Comparison of ENCODE assay signal across 10 mouse cellular contexts in genomic region chr8:4516162-4516561, GRCm38 (mm10). TPM values are rescaled to one million over a fixed set of nuclear protein-coding genes. Genes with fewer than 3 reads are reported as not detected.
DNase-seq lines count a peak whose midpoint lies in the region; ATAC-seq and TF ChIP-seq lines count a peak whose summit lies in the region.
"Had no signal": no experiment of that assay in that cellular context is flagged by ENCODE, and none has a peak within 500 bp of the region (broad histone marks: within the 10 kb centered on the region; RNA-seq: fewer than 3 reads in every experiment).

No protein-coding gene starts in this region.

- no peak overlapping the region for H3K27ac ChIP-seq in MEL (ENCODE audit: control insufficient read depth, low read depth, low read length)
- H3K27ac ChIP-seq in limb, embryonic 11.5 days (replicated peaks; ENCODE audit: low read depth, low read length) = no peak overlapping the region
- H3K27ac ChIP-seq: embryonic facial prominence, embryonic 15.5 days; macrophage had no signal

- no peaks in the 10 kb centered on the region for H3K79me2 ChIP-seq in MEL (ENCODE audit: control insufficient read depth, insufficient read depth, low read length, poor library complexity)

- intact Hi-C loops in left cerebral cortex, postnatal 36 days (cut with DNase I) = no loop called here
- intact Hi-C loops in gastrocnemius, postnatal 36 days (cut with DNase I) = loop anchor here (5.0 kb wide), 2 partner anchors 324 to 374 kb away; no protein-coding TSS in a partner anchor

- H3K4me1 ChIP-seq in MEL (ENCODE audit: control insufficient read depth in 1 of 2, insufficient read depth in 2 of 2, low read length in 2 of 2) = peaks cover 0 to 8% of the 10 kb centered on the region in 2 experiments; a peak in 3 of 4 replicates
- no peaks in the 10 kb centered on the region for H3K4me1 ChIP-seq in limb, embryonic 11.5 days (ENCODE audit: control insufficient read depth, insufficient read depth, low read length)

- no peak overlapping the region for H3K4me2 ChIP-seq in limb, embryonic 11.5 days (ENCODE audit: low read depth, severe bottlenecking)
- H3K4me2 ChIP-seq: embryonic facial prominence, embryonic 15.5 days had no signal

- peak; percentile 23 to 32 for DNase-seq in left cerebral cortex, adult 18-20 months (ENCODE audit: low spot score in 2 of 2)
- no peak for DNase-seq in left cerebral cortex, postnatal 36 days (ENCODE audit: low spot score in 2 of 2)
- DNase-seq in MEL (ENCODE audit: low read depth, low spot score) = peak; percentile 33
- DNase-seq in cerebellum, adult 11-12 months = peak; percentile 34
- DNase-seq in heart, postnatal 4 days = peak; percentile 63
- peak; percentile 43 for DNase-seq in limb, embryonic 11.5 days (ENCODE audit: low spot score)
- peak; percentile 71 for DNase-seq in retina, adult 2 months (ENCODE audit: low read depth, low spot score)
- no peak for DNase-seq in gastrocnemius, postnatal 36 days

- no peak for TF ChIP-seq POLR2A in MEL (IDR thresholded peaks at IDR 0.05; ENCODE audit: control insufficient read depth in 1 of 2, insufficient read depth in 1 of 2, low read depth in 1 of 2, low read length in 2 of 2, poor library complexity in 1 of 2)

- ATAC-seq in limb, embryonic 11.5 days (ENCODE audit: insufficient number of reproducible peaks, low FRiP score, low TSS enrichment, low read depth) = no peak

- no peak for TF ChIP-seq EP300 in MEL (IDR thresholded peaks at IDR 0.05; ENCODE audit: low read depth in 1 of 2, low read length in 2 of 2)

- 70% methylated on average over 2 of the region's 2 CpGs for whole genome bisulfite sequencing in limb, embryonic 11.5 days

- no peaks in the 10 kb centered on the region for H3K9me3 ChIP-seq in MEL (replicated peaks; ENCODE audit: insufficient read depth, low read length)
- no peaks in the 10 kb centered on the region for H3K9me3 ChIP-seq in limb, embryonic 11.5 days (ENCODE audit: control insufficient read depth, low read length)
- H3K9me3 ChIP-seq: embryonic facial prominence, embryonic 15.5 days had no signal

- peaks cover 0 to 1% of the 10 kb centered on the region in 2 experiments; a peak in 1 of 4 replicates for H3K36me3 ChIP-seq in MEL (ENCODE audit: control insufficient read depth in 1 of 2, insufficient read depth in 2 of 2, low read length in 2 of 2)
- no peaks in the 10 kb centered on the region for H3K36me3 ChIP-seq in limb, embryonic 11.5 days (ENCODE audit: control insufficient read depth, insufficient read depth, low read length)

- peak in 2 of 3 experiments; percentile 39 to 53; a peak in 4 of 6 replicates for TF ChIP-seq CTCF in MEL (IDR thresholded peaks at IDR 0.05 in 2 of 3, conservative IDR thresholded peaks at IDR 0.05 in 1 of 3; ENCODE audit: control insufficient read depth in 1 of 3, insufficient read depth in 1 of 3, low read depth in 2 of 3, low read length in 3 of 3, poor library complexity in 1 of 3, severe bottlenecking in 1 of 3)

- H3K27me3 ChIP-seq in MEL (ENCODE audit: control insufficient read depth in 1 of 2, insufficient read depth in 2 of 2, low read length in 2 of 2) = no peaks in the 10 kb centered on the region
- H3K27me3 ChIP-seq in limb, embryonic 11.5 days (ENCODE audit: control insufficient read depth, insufficient read depth, low read length) = no peaks in the 10 kb centered on the region
- H3K27me3 ChIP-seq: embryonic facial prominence, embryonic 15.5 days had no signal

- H3K4me3 ChIP-seq in MEL (ENCODE audit: control insufficient read depth in 1 of 2, insufficient read depth in 1 of 2, low read depth in 2 of 2, low read length in 2 of 2) = no peak overlapping the region
- no peak overlapping the region for H3K4me3 ChIP-seq in limb, embryonic 11.5 days (ENCODE audit: low read depth, low read length)
- H3K4me3 ChIP-seq: embryonic facial prominence, embryonic 15.5 days had no signal

- peak; percentile 59 for TF ChIP-seq RAD21 in MEL (IDR thresholded peaks at IDR 0.05; ENCODE audit: low read depth, low read length)

- H3K9ac ChIP-seq in MEL (ENCODE audit: control insufficient read depth, low read depth, low read length, poor library complexity, severe bottlenecking) = no peak overlapping the region
- no peak overlapping the region for H3K9ac ChIP-seq in limb, embryonic 11.5 days (ENCODE audit: low read length)
- H3K9ac ChIP-seq: embryonic facial prominence, embryonic 15.5 days had no signal

TF ChIP-seq in MEL, 35 proteins besides CTCF, POLR2A, EP300 and RAD21:
- TF ChIP-seq CHD1 (IDR thresholded peaks at IDR 0.05; ENCODE audit: low read depth, low read length) = no peak
- peak; percentile 50 for TF ChIP-seq SMC3 (IDR thresholded peaks at IDR 0.05; ENCODE audit: low read depth, low read length)
- TF ChIP-seq ZC3H11A (IDR thresholded peaks at IDR 0.05; ENCODE audit: low read depth, low read length) = peak; percentile 26; the same call in 1 of the 2 replicates

RNA-seq across cellular contexts. Expression of gene Cers4, which starts 23.3 kb away (rescaled TPM):
- 10 to 100 TPM; 43.6 to 48.1 TPM for total RNA-seq in left cerebral cortex, adult 18-20 months (2021)
- total RNA-seq in left cerebral cortex, postnatal 36 days (2021) = 10 to 100 TPM; 40.8 to 51.6 TPM
- total RNA-seq in MEL (2012; rRNA removed) = 7.8 and 10.1 TPM in 2 replicates
- 1 to 10 TPM in 1 of 2 experiments, not detected in 1; 7.2 TPM for polyA plus RNA-seq in MEL (2012; ENCODE audit: insufficient read depth in 1 of 2, insufficient read length in 2 of 2, low read depth in 1 of 2, low replicate concordance in 2 of 2, missing spikeins in 1 of 2)
- 10 to 100 TPM; 59.9 to 65.8 TPM for total RNA-seq in heart, postnatal 4 days (2021)
- 10.0 and 11.0 TPM in 2 replicates for polyA plus RNA-seq in limb, embryonic 11.5 days (2014; fragmentation: Nextera tagmentation; extraction: Ambion mirVana)
- total RNA-seq in gastrocnemius, postnatal 36 days (2021) = 1 to 10 TPM; 3.1 to 5.1 TPM

Comparison
In these comparisons a context has a peak if more than half of its experiments do, and no peak if none do; other contexts are left out.
1. DNase-seq: peak in left cerebral cortex, adult 18-20 months (2 of 2), MEL (single experiment), cerebellum, adult 11-12 months (single experiment), heart, postnatal 4 days (single experiment), limb, embryonic 11.5 days (single experiment) and retina, adult 2 months (single experiment); none in left cerebral cortex, postnatal 36 days (0 of 2) and gastrocnemius, postnatal 36 days (0 of 2).